Mouse (Mus musculus): Measurements from ENCODE around the gene Hist1h3c. TPM values are rescaled to one million over a fixed set of nuclear protein-coding genes. Genes with fewer than 3 reads are reported as not detected.

Gene Hist1h3c
- polyA plus RNA-seq, 2 experiments: 5.7 to 48.5 TPM

DNA sequence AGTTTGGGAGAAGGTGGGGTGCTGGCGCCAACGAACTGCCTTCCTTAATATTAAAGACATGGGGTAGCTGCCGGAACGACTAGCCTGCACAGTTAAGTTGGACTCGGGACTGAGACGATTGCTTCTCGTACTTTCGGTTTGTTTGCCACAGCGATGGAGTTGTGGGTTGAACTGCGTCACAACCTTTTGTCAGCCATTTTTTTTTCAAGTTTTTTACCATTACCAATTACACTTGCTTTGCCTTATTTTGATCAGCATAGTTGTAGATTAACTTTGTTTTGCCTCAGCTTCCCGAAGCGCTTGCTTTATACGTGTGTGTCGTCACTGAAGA is 5.5 kb downstream of the Hist1h3c start:
- Histone ChIP-seq H3K9ac (replicated peaks) (peak overlapping the region; percentile 97), H3K27me3 (ENCODE audit: control insufficient read depth, insufficient read depth, low read length) (no peaks in the 10 kb centered on the region), H3K4me2 (ENCODE audit: low read depth) (peak overlapping the region; percentile 94), H3K27ac (peak overlapping the region; percentile 99), H3K4me3 (ENCODE audit: insufficient read depth in 1 of 2, low read depth in 2 of 2, low read length in 2 of 2) (peak overlapping the region; percentile 65 to 86), H3K9me3 (ENCODE audit: control insufficient read depth, low read length) (no peaks in the 10 kb centered on the region), H3K4me1 (replicated peaks; ENCODE audit: control insufficient read depth in 2 of 2, insufficient read depth in 2 of 2, low read length in 1 of 2) (peaks cover 16 to 22% of the 10 kb centered on the region in 2 experiments), H3K36me3 (replicated peaks; ENCODE audit: control insufficient read depth, insufficient read depth, low read depth) (no peaks in the 10 kb centered on the region)
- no peak for ATAC-seq (ENCODE audit: insufficient read depth)
- WGBS (ENCODE audit: insufficient replicate concordance): under 1% methylated on average over 14 of the region's 14 CpGs
- no peak for DNase-seq (ENCODE audit: low read depth in 3 of 3, low spot score in 3 of 3)
- TF ChIP-seq CTCF (IDR thresholded peaks at IDR 0.05; ENCODE audit: low read depth) (no peak), EP300 (IDR thresholded peaks at IDR 0.05; ENCODE audit: low read depth) (peak; percentile 11; the same call in 1 of the 2 replicates)

DNA sequence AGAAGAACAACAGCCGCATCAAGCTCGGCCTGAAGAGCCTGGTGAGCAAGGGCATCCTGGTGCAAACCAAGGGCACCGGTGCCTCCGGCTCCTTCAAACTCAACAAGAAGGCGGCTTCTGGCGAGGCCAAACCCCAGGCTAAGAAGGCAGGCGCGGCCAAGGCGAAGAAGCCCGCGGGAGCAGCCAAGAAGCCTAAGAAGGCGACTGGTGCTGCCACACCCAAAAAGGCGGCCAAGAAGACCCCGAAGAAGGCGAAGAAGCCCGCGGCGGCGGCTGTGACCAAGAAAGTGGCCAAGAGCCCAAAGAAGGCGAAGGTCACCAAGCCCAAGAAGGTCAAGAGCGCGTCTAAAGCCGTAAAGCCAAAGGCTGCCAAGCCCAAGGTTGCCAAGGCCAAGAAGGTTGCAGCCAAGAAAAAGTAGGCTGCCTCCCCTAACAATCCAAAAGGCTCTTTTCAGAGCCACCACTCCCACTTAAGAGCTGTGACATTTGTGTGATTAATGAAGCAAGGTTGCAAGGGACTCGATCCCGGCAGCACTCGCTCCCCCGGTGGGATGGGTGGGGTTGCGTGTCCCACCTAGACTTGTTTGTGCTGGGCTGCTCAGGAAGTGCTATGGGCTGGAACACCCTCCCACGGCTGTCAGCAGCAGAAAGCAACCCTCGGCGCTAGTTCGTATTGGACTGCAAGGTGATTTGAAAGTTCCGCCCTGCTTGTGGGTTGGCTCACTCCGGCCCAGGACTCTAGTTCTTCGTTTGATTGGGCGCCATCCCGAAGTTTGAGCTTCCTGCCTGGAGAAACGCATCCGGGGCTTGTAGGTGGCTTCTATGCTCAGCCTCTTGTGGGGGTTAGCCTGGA is 6.1 kb downstream of the Hist1h3c start:
- Histone ChIP-seq H3K9me3 (ENCODE audit: control insufficient read depth, low read length) (no peaks in the 10 kb centered on the region), H3K9ac (replicated peaks) (peak overlapping the region; percentile 97), H3K36me3 (replicated peaks; ENCODE audit: control insufficient read depth, insufficient read depth, low read depth) (no peaks in the 10 kb centered on the region), H3K27ac (peak overlapping the region; percentile 99), H3K4me1 (replicated peaks; ENCODE audit: control insufficient read depth in 2 of 2, insufficient read depth in 2 of 2, low read length in 1 of 2) (peaks cover 16 to 22% of the 10 kb centered on the region in 2 experiments), H3K4me2 (ENCODE audit: low read depth) (peak overlapping the region; percentile 94), H3K4me3 (ENCODE audit: insufficient read depth in 1 of 2, low read depth in 2 of 2, low read length in 2 of 2) (peak overlapping the region; percentile 65 to 86), H3K27me3 (ENCODE audit: control insufficient read depth, insufficient read depth, low read length) (no peaks in the 10 kb centered on the region)
- peak; percentile 68 for TF ChIP-seq EP300 (IDR thresholded peaks at IDR 0.05; ENCODE audit: low read depth)
- no peak; the same call in 1 of the 2 replicates for TF ChIP-seq CTCF (IDR thresholded peaks at IDR 0.05; ENCODE audit: low read depth)
- WGBS (ENCODE audit: insufficient replicate concordance): under 1% methylated on average over 39 of the region's 39 CpGs
- peak; percentile 78 for ATAC-seq (ENCODE audit: insufficient read depth)
- peak; percentile 90 to 96 (median 93) for DNase-seq (ENCODE audit: low read depth in 3 of 3, low spot score in 3 of 3)

GRCm38 (mm10) chr13:23738677-23739068 is 6.7 kb downstream of the Hist1h3c start, which contains the start of gene Hist1h1c:
Hist1h1c (plus strand) TSS chr13:23738808.
- H3K9me3 ChIP-seq (ENCODE audit: control insufficient read depth, low read length): no peaks in the 10 kb centered on the region
- no peaks in the 10 kb centered on the region for H3K27me3 ChIP-seq (ENCODE audit: control insufficient read depth, insufficient read depth, low read length)
- no peaks in the 10 kb centered on the region for H3K36me3 ChIP-seq (replicated peaks; ENCODE audit: control insufficient read depth, insufficient read depth, low read depth)
- ATAC-seq (ENCODE audit: insufficient read depth) (peak; percentile 77), DNase-seq (ENCODE audit: low read depth in 3 of 3, low spot score in 3 of 3) (peak; percentile 90 to 91 (median 91))
- WGBS (ENCODE audit: insufficient replicate concordance): under 1% methylated on average over 33 of the region's 38 CpGs
- peaks cover 16 to 20% of the 10 kb centered on the region in 2 experiments for H3K4me1 ChIP-seq (replicated peaks; ENCODE audit: control insufficient read depth in 2 of 2, insufficient read depth in 2 of 2, low read length in 1 of 2)
- peak within 1 kb of the TSS; percentile 97 for H3K9ac ChIP-seq (replicated peaks)
- peak within 1 kb of the TSS; percentile 99 for H3K27ac ChIP-seq
- peak within 1 kb of the TSS; percentile 65 to 86 for H3K4me3 ChIP-seq (ENCODE audit: insufficient read depth in 1 of 2, low read depth in 2 of 2, low read length in 2 of 2)
- peak within 1 kb of the TSS; percentile 94 for H3K4me2 ChIP-seq (ENCODE audit: low read depth)
- peak; percentile 41 for TF ChIP-seq CTCF (IDR thresholded peaks at IDR 0.05; ENCODE audit: low read depth)
- TF ChIP-seq EP300 (IDR thresholded peaks at IDR 0.05; ENCODE audit: low read depth): peak; percentile 81

GRCm38 (mm10) chr13:23738041-23738440 is 7.4 kb downstream of the Hist1h3c start:
- Histone ChIP-seq H3K9ac (replicated peaks) (peak overlapping the region; percentile 97), H3K4me1 (replicated peaks; ENCODE audit: control insufficient read depth in 2 of 2, insufficient read depth in 2 of 2, low read length in 1 of 2) (peaks cover 16 to 17% of the 10 kb centered on the region in 2 experiments), H3K27me3 (ENCODE audit: control insufficient read depth, insufficient read depth, low read length) (no peaks in the 10 kb centered on the region), H3K4me2 (ENCODE audit: low read depth) (peak overlapping the region; percentile 94), H3K9me3 (ENCODE audit: control insufficient read depth, low read length) (no peaks in the 10 kb centered on the region), H3K4me3 (ENCODE audit: insufficient read depth in 1 of 2, low read depth in 2 of 2, low read length in 2 of 2) (peak overlapping the region in 1 of 2 experiments; percentile 65; a peak in 2 of 4 replicates), H3K27ac (peak overlapping the region; percentile 99), H3K36me3 (replicated peaks; ENCODE audit: control insufficient read depth, insufficient read depth, low read depth) (no peaks in the 10 kb centered on the region)
- no peak for ATAC-seq (ENCODE audit: insufficient read depth)
- TF ChIP-seq CTCF (IDR thresholded peaks at IDR 0.05; ENCODE audit: low read depth): no peak
- no peak for TF ChIP-seq EP300 (IDR thresholded peaks at IDR 0.05; ENCODE audit: low read depth)
- WGBS (ENCODE audit: insufficient replicate concordance): 19% methylated on average over 4 of the region's 4 CpGs
- DNase-seq (ENCODE audit: low read depth in 3 of 3, low spot score in 3 of 3): no peak

- H3K4me1 ChIP-seq (replicated peaks; ENCODE audit: control insufficient read depth in 2 of 2, insufficient read depth in 2 of 2, low read length in 1 of 2): peaks cover 12 to 14% of the 10 kb centered on the region in 2 experiments
- 84% methylated on average over 5 of the region's 5 CpGs for WGBS (ENCODE audit: insufficient replicate concordance)
- no peak for TF ChIP-seq CTCF (IDR thresholded peaks at IDR 0.05; ENCODE audit: low read depth)
- no peak for TF ChIP-seq EP300 (IDR thresholded peaks at IDR 0.05; ENCODE audit: low read depth)
- DNase-seq (ENCODE audit: low read depth in 3 of 3, low spot score in 3 of 3) (no peak), ATAC-seq (ENCODE audit: insufficient read depth) (no peak)
- no peaks in the 10 kb centered on the region for H3K27me3 ChIP-seq (ENCODE audit: control insufficient read depth, insufficient read depth, low read length)
- no peak overlapping the region for H3K9ac ChIP-seq (replicated peaks)
- H3K4me3 ChIP-seq (ENCODE audit: insufficient read depth in 1 of 2, low read depth in 2 of 2, low read length in 2 of 2): no peak overlapping the region
- no peaks in the 10 kb centered on the region for H3K9me3 ChIP-seq (ENCODE audit: control insufficient read depth, low read length)
- no peak overlapping the region for H3K4me2 ChIP-seq (ENCODE audit: low read depth)
- peak overlapping the region; percentile 51 for H3K27ac ChIP-seq
- no peaks in the 10 kb centered on the region for H3K36me3 ChIP-seq (replicated peaks; ENCODE audit: control insufficient read depth, insufficient read depth, low read depth)
Measured at GRCm38 (mm10) chr13:23737091-23737490, 8.3 kb downstream of the Hist1h3c start.
